Mouse (Mus musculus) kidney, postnatal 14 days (tissue): ENCODE data around the gene Tgfb1.

Source experiments
- DNase-seq: peaks from one replicate; pipeline ENCODE4 v3.0.0; 2022; ENCODE audit warnings: mixed read lengths

The Tgfb1 gene

GRCm38 (mm10) chr7:25738277-25738676, 51.5 kb downstream of the Tgfb1 start:
- no peak for DNase-seq

GRCm38 (mm10) chr7:25746844-25747243, 60.0 kb downstream of the Tgfb1 start:
- DNase-seq = no peak

DNA sequence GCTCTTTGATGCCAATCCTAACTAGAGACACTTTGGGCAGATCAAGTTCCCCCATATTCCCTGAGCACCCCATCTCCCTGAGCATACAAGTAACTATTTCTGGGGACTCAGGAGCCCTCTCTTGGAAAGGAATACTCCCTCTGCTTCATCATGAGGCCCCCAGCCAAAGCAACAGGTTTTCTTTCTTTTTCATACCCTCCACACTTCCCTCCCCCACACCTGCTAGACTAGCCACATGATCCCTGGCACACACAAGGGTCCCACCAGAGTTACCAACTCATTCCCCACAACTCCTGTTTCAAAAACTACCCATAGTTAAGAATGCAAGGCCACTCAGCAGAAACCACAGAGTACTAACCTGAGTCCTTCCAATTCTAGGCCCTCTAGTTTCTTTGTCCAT, 66.3 kb downstream of the Tgfb1 start:
- DNase-seq = no peak

GRCm38 (mm10) chr7:25753643-25754438, 67.0 kb downstream of the Tgfb1 start:
- DNase-seq = no peak

GRCm38 (mm10) chr7:25754439-25754737, 67.6 kb downstream of the Tgfb1 start:
- no peak for DNase-seq
